Mouse (Mus musculus) heart, embryonic 10.5 days (tissue): Measurements from ENCODE around the gene Ogfr. TPM values are rescaled to one million over a fixed set of nuclear protein-coding genes. Genes with fewer than 3 reads are reported as not detected.

Experiments
- DNase-seq: peaks from one replicate; pipeline ENCODE4 v3.0.0-alpha.2; 2017; ENCODE audit warnings: low spot score
- H3K27ac ChIP-seq: fragments of 300-500 bp; sonication (generic); 2 replicates; pipeline ENCODE4 v1.5.1; 2016; ENCODE audit warnings: mild to moderate bottlenecking
- H3K27me3 ChIP-seq: fragments of 300-500 bp; sonication (generic); 2 replicates; pipeline ENCODE4 v1.6.1; 2016; ENCODE audit warnings: mild to moderate bottlenecking; ENCODE audit not compliant: poor library complexity, insufficient read depth, severe bottlenecking
- H3K36me3 ChIP-seq: fragments of 300-500 bp; sonication (generic); 2 replicates; pipeline ENCODE4 v1.6.1; 2016; ENCODE audit warnings: mild to moderate bottlenecking, moderate library complexity
- H3K4me1 ChIP-seq: fragments of 300-500 bp; sonication (generic); 2 replicates; pipeline ENCODE4 v1.6.1; 2016; ENCODE audit warnings: mild to moderate bottlenecking
- H3K4me3 ChIP-seq: fragments of 300-500 bp; sonication (generic); 2 replicates; pipeline ENCODE4 v1.5.1; 2016; ENCODE audit warnings: mild to moderate bottlenecking, moderate library complexity
- H3K9me3 ChIP-seq: fragments of 300-500 bp; sonication (generic); 2 replicates; pipeline ENCODE4 v1.6.1; 2016; ENCODE audit warnings: mild to moderate bottlenecking, moderate library complexity
- WGBS: fragments of 180-500 bp; shearing (Covaris S2); methylation state at CpG from one replicate; pipeline ENCODE4 v1.1.7; 2016; 5-methylcytosine and 5-hydroxymethylcytosine counted together
- polyA plus RNA-seq: library from polyadenylated mRNA; unstranded; fragments of >200 nt; fragmentation: Nextera tagmentation; extraction: Ambion mirVana; gene quantifications from 2 replicates; pipeline ENCODE4 v1.2.1, GENCODE M21; 2016

Ogfr gene
- polyA plus RNA-seq: 72.0 and 81.2 TPM in 2 replicates

DNA sequence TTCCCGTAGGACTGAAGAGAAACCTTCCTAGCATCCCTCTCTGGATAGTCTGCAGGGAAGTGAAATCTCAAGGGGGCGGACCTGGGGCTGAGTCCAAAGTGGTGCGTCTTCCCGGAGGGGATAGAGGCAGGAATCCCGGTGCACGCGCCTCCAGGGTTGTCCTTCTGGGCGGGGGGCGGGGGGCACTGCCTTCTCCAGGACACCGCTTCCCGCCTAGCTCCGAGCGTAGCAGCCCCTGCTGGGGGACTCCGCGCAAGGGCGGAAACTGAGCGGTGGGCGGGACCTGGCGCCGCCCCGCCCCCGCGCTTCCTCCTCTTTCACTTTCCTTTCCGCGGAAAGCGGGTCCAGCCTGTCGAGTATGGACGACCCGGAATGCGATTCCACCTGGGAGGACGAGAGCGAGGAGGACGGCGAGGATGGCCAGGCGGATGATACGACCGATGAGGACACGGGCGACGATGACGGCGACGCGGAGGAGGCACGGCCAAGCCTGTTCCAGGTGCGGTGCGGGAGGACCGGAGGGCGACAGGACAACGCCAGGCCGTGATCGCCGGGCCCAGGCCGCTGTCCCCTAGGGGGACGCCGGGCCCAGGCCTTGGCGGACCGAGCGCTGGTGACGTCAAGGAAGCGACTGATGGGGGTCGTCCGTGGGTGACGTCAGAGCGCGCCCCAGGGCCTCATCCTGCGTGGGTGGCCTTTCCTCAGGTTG, at the start of gene Ogfr:
TSS of gene Ogfr (plus strand) at position 123 of the 709 bp plus-strand sequence.
- Histone ChIP-seq H3K27me3 (no peaks in the 10 kb centered on the region), H3K36me3 (peaks cover 64% of the 10 kb centered on the region), H3K27ac (peak within 1 kb of the TSS; percentile 97), H3K9me3 (no peaks in the 10 kb centered on the region), H3K4me3 (peak within 1 kb of the TSS; percentile 95), H3K4me1 (peaks cover 14% of the 10 kb centered on the region)
- whole genome bisulfite sequencing: under 1% methylated on average over 67 of the region's 67 CpGs
- peak; percentile 94 for DNase-seq

GRCm38 (mm10) chr2:180543675-180544074, 45.4 kb upstream of the Ogfr start:
- Histone ChIP-seq H3K9me3 (no peaks in the 10 kb centered on the region), H3K27me3 (peaks cover 31% of the 10 kb centered on the region), H3K27ac (no peak overlapping the region), H3K36me3 (no peaks in the 10 kb centered on the region), H3K4me1 (peaks cover 5% of the 10 kb centered on the region), H3K4me3 (no peak overlapping the region)
- 80% methylated on average over 2 of the region's 2 CpGs for WGBS
- no peak for DNase-seq

- DNase-seq: no peak
- H3K36me3 ChIP-seq: no peaks in the 10 kb centered on the region
- H3K27me3 ChIP-seq: peaks cover 18% of the 10 kb centered on the region; the same call in 1 of the 2 replicates
- no peak overlapping the region for H3K27ac ChIP-seq
- H3K4me1 ChIP-seq: peaks cover 5% of the 10 kb centered on the region
- 78% methylated on average over 18 of the region's 18 CpGs for WGBS
- no peaks in the 10 kb centered on the region for H3K9me3 ChIP-seq
- H3K4me3 ChIP-seq: no peak overlapping the region
Measured at GRCm38 (mm10) chr2:180545046-180545445, 44.0 kb upstream of the Ogfr start.

- no peak for DNase-seq
- 44% methylated on average over 8 of the region's 8 CpGs for WGBS
- Histone ChIP-seq H3K4me3 (no peak overlapping the region), H3K9me3 (no peaks in the 10 kb centered on the region), H3K27ac (0 out of 2 replicates have a peak overlapping the region, but pooled peaks have one; percentile 16), H3K27me3 (peaks cover 17% of the 10 kb centered on the region; the same call in 1 of the 2 replicates), H3K36me3 (no peaks in the 10 kb centered on the region), H3K4me1 (peaks cover 5% of the 10 kb centered on the region)
Measured at GRCm38 (mm10) chr2:180547384-180548106, 41.5 kb upstream of the Ogfr start.

DNA sequence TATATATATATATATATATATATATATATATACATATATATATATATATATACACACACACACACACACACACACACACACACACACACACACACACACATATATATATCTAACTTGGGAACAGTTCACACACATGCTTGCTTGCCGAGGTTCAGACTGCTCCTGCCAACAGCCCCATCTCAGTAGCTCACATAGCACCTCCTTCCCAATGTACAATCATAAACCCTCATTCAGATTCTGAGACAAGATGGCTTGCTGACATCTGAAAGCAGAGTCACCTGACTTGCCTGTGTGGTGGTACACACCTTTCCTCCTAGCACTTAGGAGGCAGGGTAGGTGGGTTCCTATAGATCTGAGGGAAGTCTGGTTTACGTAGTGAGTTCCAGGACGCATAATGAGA, 36.7 kb upstream of the Ogfr start:
- no peak for DNase-seq
- Histone ChIP-seq H3K4me3 (no peak overlapping the region), H3K9me3 (no peaks in the 10 kb centered on the region), H3K4me1 (peaks cover 8% of the 10 kb centered on the region), H3K36me3 (no peaks in the 10 kb centered on the region), H3K27me3 (peaks cover 6% of the 10 kb centered on the region; the same call in 1 of the 2 replicates), H3K27ac (no peak overlapping the region)
- WGBS: 70% methylated on average over 3 of the region's 3 CpGs

GRCm38 (mm10) chr2:180555219-180555618, 33.8 kb upstream of the Ogfr start:
- no peak for DNase-seq
- H3K9me3 ChIP-seq: no peaks in the 10 kb centered on the region
- no peaks in the 10 kb centered on the region for H3K36me3 ChIP-seq
- peaks cover 4% of the 10 kb centered on the region; the same call in 1 of the 2 replicates for H3K4me1 ChIP-seq
- H3K27ac ChIP-seq: no peak overlapping the region
- H3K4me3 ChIP-seq: no peak overlapping the region
- 52% methylated on average over 3 of the region's 3 CpGs for WGBS
- H3K27me3 ChIP-seq: peaks cover 6% of the 10 kb centered on the region; the same call in 1 of the 2 replicates

DNA sequence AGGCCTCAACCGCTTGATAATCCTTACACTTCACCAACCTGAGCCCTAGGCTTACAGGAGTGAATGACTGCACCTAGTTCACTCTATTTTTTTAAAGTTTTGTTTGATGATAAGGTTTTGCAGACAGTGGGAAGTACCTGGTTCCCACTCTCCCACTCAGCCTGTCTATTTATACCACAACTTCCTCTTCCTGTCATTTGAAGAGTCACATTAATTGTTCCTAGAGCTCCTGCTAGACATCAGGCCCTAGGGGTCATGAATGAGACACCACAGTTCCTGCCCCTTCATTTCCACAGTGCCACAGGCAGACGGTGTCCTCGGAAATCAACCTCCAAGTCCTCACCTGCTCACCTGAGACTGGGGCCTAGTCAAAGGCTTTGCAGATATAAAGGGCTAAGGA, 32.6 kb upstream of the Ogfr start:
- Histone ChIP-seq H3K9me3 (no peaks in the 10 kb centered on the region), H3K4me3 (no peak overlapping the region), H3K36me3 (no peaks in the 10 kb centered on the region), H3K4me1 (peaks cover 4% of the 10 kb centered on the region; the same call in 1 of the 2 replicates), H3K27me3 (peaks cover 5% of the 10 kb centered on the region; the same call in 1 of the 2 replicates), H3K27ac (no peak overlapping the region)
- WGBS: 68% methylated on average over 3 of the region's 3 CpGs
- DNase-seq: no peak

DNA sequence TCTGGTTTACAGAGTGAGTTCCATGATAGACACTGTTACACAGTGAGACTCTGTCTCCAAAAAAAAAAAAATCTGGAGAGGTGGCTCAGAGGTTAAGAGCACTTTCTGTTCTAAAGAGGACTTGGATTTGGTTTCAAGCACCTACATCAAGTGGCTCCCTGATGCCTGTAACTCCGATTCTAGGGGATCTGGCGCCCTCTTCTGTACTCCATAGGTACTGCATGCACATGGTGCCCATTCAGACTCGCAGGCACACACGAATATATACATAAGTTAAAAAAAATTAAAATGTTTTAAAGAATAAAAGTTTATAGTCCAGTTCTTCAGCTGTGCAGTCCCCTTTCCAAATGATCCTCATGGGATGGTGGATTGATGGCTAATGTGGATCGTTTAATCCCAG, 28.8 kb upstream of the Ogfr start:
- Histone ChIP-seq H3K4me3 (no peak overlapping the region), H3K27ac (no peak overlapping the region), H3K36me3 (no peaks in the 10 kb centered on the region), H3K4me1 (peaks cover 4% of the 10 kb centered on the region; the same call in 1 of the 2 replicates), H3K27me3 (peaks cover 23% of the 10 kb centered on the region; the same call in 1 of the 2 replicates), H3K9me3 (no peaks in the 10 kb centered on the region)
- 51% methylated on average over 5 of the region's 5 CpGs for WGBS
- no peak for DNase-seq

DNA sequence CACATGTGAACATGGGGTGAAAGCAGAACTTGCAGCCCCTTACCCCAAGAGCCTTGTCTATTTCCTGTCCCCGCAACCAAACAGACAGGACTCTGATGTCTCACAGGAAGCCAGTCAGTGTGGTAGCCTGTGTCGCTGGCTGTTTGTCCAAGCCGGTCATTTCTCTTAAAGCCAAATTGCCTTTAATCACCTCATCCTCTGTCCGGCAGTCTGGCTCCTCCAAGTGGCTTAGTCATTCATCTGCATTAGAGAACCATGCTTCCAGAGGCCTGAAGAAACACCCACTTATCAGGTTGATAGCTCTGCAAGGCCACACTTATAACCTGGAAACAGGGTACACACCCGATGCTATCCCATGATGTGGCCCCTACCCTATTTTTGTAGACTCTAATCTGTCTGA, 26.9 kb upstream of the Ogfr start:
- no peaks in the 10 kb centered on the region for H3K4me1 ChIP-seq
- 45% methylated on average over 5 of the region's 5 CpGs for WGBS
- H3K27me3 ChIP-seq: peaks cover 23% of the 10 kb centered on the region; the same call in 1 of the 2 replicates
- H3K27ac ChIP-seq: no peak overlapping the region
- no peaks in the 10 kb centered on the region for H3K36me3 ChIP-seq
- no peak overlapping the region for H3K4me3 ChIP-seq
- no peaks in the 10 kb centered on the region for H3K9me3 ChIP-seq
- DNase-seq: no peak

- Histone ChIP-seq H3K4me1 (no peaks in the 10 kb centered on the region), H3K27ac (no peak overlapping the region), H3K36me3 (no peaks in the 10 kb centered on the region), H3K9me3 (no peaks in the 10 kb centered on the region), H3K4me3 (no peak overlapping the region), H3K27me3 (peaks cover 23% of the 10 kb centered on the region; the same call in 1 of the 2 replicates)
- 61% methylated on average over 6 of the region's 6 CpGs for WGBS
- no peak for DNase-seq
Measured at GRCm38 (mm10) chr2:180563296-180563695, 25.7 kb upstream of the Ogfr start.

DNA sequence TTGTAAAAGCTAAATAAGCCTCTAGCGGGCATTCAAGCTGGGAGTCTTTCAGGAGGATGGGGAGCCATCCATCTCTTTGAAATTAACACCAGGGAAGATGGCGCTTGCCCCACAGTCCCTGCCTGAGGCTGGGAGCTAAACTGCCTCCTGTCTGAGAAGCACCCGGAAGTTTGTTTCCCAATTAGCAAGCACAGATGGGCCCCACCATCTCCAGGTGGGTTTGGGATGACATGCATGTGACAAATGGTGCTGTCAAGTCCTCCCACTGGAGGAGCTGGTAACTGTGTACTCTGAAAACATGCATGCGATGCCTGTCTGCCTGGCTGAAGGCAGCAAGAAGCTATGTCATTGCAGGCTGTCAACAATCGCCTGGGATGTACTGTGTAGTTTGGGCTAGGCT, 25.2 kb upstream of the Ogfr start:
- 45% methylated on average over 5 of the region's 5 CpGs for WGBS
- H3K27ac ChIP-seq: no peak overlapping the region

DNA sequence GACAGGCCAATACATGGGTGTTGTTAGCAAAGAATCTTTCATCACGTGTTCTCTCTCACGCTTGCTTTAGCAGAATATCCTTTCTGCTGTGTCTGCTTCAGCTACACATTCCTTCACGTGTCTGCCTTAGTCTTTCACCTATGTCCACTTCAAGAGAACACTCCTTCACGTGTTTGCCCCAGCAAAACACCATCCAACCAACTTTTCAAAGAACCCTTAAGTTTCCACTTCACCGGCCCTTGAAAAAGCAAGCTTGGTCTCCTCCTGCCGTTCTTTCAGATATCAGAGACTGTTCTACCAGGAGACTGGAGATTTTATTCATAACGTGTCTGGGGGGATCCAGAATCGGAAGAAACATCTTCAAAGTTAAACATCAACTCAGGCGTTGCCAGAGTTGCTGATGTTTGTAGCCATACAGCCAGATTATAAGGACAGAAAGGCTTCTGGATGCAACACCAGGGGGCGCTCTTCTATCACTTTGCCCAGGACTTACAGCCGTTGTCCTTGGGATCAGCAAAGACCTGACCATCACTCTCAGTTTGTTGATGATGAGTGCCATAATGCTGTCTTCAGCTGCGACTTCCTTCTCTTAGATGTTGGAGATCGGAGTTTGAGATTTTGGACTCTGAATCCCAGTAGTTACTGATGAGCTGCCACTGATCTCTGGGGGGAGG, 22.7 kb upstream of the Ogfr start:
- 34% methylated on average over 13 of the region's 13 CpGs for WGBS
- Histone ChIP-seq H3K4me1 (peaks cover 11% of the 10 kb centered on the region; the same call in 1 of the 2 replicates), H3K4me3 (no peak overlapping the region), H3K27me3 (peaks cover 28% of the 10 kb centered on the region), H3K27ac (no peak overlapping the region), H3K36me3 (no peaks in the 10 kb centered on the region), H3K9me3 (no peaks in the 10 kb centered on the region)
- no peak for DNase-seq

More for the DNA sequence above, 25.2 kb upstream of the Ogfr start:
- no peak overlapping the region for H3K4me3 ChIP-seq
- DNase-seq: no peak
- no peaks in the 10 kb centered on the region for H3K9me3 ChIP-seq
- H3K4me1 ChIP-seq: peaks cover 1% of the 10 kb centered on the region; the same call in 1 of the 2 replicates
- H3K27me3 ChIP-seq: peaks cover 23% of the 10 kb centered on the region; the same call in 1 of the 2 replicates
- no peaks in the 10 kb centered on the region for H3K36me3 ChIP-seq
